Mouse (Mus musculus) limb, embryonic 10.5 days (tissue): ENCODE measurements at regions not wholly inside any gene's neighbourhood (a gene's known extent, or its start where the extent isn't known, plus 50 kb on each side); places are given as distances from the start of the nearest gene placed in this dataset.

Experiments
- DNase-seq: peaks from one replicate; pipeline ENCODE4 v3.0.0-alpha.2; 2017; ENCODE audit warnings: low spot score
- H3K27ac ChIP-seq: fragments of 300-500 bp; sonication (generic); 2 replicates; pipeline ENCODE4 v1.5.1; 2016; ENCODE audit warnings: mild to moderate bottlenecking
- H3K27me3 ChIP-seq: fragments of 300-500 bp; sonication (generic); 2 replicates; pipeline ENCODE4 v1.6.1; 2016; ENCODE audit warnings: low read depth, mild to moderate bottlenecking; ENCODE audit not compliant: poor library complexity, severe bottlenecking
- H3K36me3 ChIP-seq: fragments of 300-500 bp; sonication (generic); 2 replicates; pipeline ENCODE4 v1.6.1; 2016; ENCODE audit warnings: mild to moderate bottlenecking, moderate library complexity
- H3K4me1 ChIP-seq: fragments of 300-500 bp; sonication (generic); 2 replicates; pipeline ENCODE4 v1.6.1; 2016
- H3K4me3 ChIP-seq: fragments of 300-500 bp; sonication (generic); 2 replicates; pipeline ENCODE4 v1.5.1; 2016; ENCODE audit warnings: mild to moderate bottlenecking, moderate library complexity
- H3K9me3 ChIP-seq: fragments of 300-500 bp; sonication (generic); replicated peaks from 2 replicates; pipeline ENCODE4 v1.6.1; 2016; ENCODE audit warnings: mild to moderate bottlenecking
- WGBS: fragments of 180-500 bp; shearing (Covaris S2); methylation state at CpG from one replicate; pipeline ENCODE4 v1.1.7; 2016; 5-methylcytosine and 5-hydroxymethylcytosine counted together

- Histone ChIP-seq H3K4me3 (no peak overlapping the region), H3K27me3 (no peaks in the 10 kb centered on the region), H3K4me1 (no peaks in the 10 kb centered on the region), H3K27ac (no peak overlapping the region), H3K9me3 (no peaks in the 10 kb centered on the region), H3K36me3 (no peaks in the 10 kb centered on the region)
- DNase-seq: no peak
- 85% methylated on average over 6 of the region's 6 CpGs for WGBS
Observed at GRCm38 (mm10) chr4:7567687-7568393, 671.0 kb downstream of the Car8 start.

GRCm38 (mm10) chr4:7559867-7560832 is 678.7 kb downstream of the Car8 start:
- Histone ChIP-seq H3K4me1 (no peaks in the 10 kb centered on the region), H3K27me3 (no peaks in the 10 kb centered on the region), H3K4me3 (no peak overlapping the region), H3K27ac (no peak overlapping the region), H3K9me3 (no peaks in the 10 kb centered on the region), H3K36me3 (no peaks in the 10 kb centered on the region)
- DNase-seq: no peak
- 75% methylated on average over 7 of the region's 7 CpGs for WGBS

- WGBS: 86% methylated on average over 2 of the region's 2 CpGs
- no peak overlapping the region for H3K27ac ChIP-seq
Observed at GRCm38 (mm10) chr4:7558721-7559120, 680.1 kb downstream of the Car8 start.

GRCm38 (mm10) chr4:7534301-7534700 is 704.5 kb downstream of the Car8 start:
- Histone ChIP-seq H3K36me3 (no peaks in the 10 kb centered on the region), H3K4me3 (no peak overlapping the region), H3K27me3 (no peaks in the 10 kb centered on the region), H3K4me1 (no peaks in the 10 kb centered on the region), H3K27ac (no peak overlapping the region), H3K9me3 (no peaks in the 10 kb centered on the region)
- DNase-seq: no peak
- WGBS: 86% methylated on average over 4 of the region's 4 CpGs

More at GRCm38 (mm10) chr4:7558721-7559120, 680.1 kb downstream of the Car8 start:
- no peak for DNase-seq
- Histone ChIP-seq H3K4me1 (no peaks in the 10 kb centered on the region), H3K9me3 (no peaks in the 10 kb centered on the region), H3K27me3 (no peaks in the 10 kb centered on the region), H3K36me3 (no peaks in the 10 kb centered on the region), H3K4me3 (no peak overlapping the region)

- DNase-seq: no peak
- Histone ChIP-seq H3K9me3 (no peaks in the 10 kb centered on the region), H3K36me3 (no peaks in the 10 kb centered on the region), H3K27ac (no peak overlapping the region), H3K4me3 (no peak overlapping the region), H3K4me1 (no peaks in the 10 kb centered on the region), H3K27me3 (no peaks in the 10 kb centered on the region)
- WGBS: 89% methylated on average over 2 of the region's 2 CpGs
Observed at GRCm38 (mm10) chr4:7527718-7528117, 711.1 kb downstream of the Car8 start.

GRCm38 (mm10) chr4:7513081-7513480 is 725.8 kb downstream of the Car8 start:
- Histone ChIP-seq H3K36me3 (no peaks in the 10 kb centered on the region), H3K9me3 (no peaks in the 10 kb centered on the region), H3K27me3 (no peaks in the 10 kb centered on the region), H3K4me3 (no peak overlapping the region), H3K27ac (no peak overlapping the region), H3K4me1 (no peaks in the 10 kb centered on the region)
- WGBS: 89% methylated on average over 1 of the region's 1 CpGs
- DNase-seq: no peak

GRCm38 (mm10) chr4:7485552-7485951 is 753.3 kb downstream of the Car8 start:
- no peaks in the 10 kb centered on the region for H3K36me3 ChIP-seq

GRCm38 (mm10) chr4:7455130-7455529 is 783.7 kb downstream of the Car8 start:
- no peak overlapping the region for H3K27ac ChIP-seq

More at GRCm38 (mm10) chr4:7485552-7485951, 753.3 kb downstream of the Car8 start:
- no peaks in the 10 kb centered on the region for H3K9me3 ChIP-seq
- no peak overlapping the region for H3K4me3 ChIP-seq
- H3K4me1 ChIP-seq: no peaks in the 10 kb centered on the region
- H3K27me3 ChIP-seq: no peaks in the 10 kb centered on the region
- DNase-seq: no peak
- no peak overlapping the region for H3K27ac ChIP-seq

GRCm38 (mm10) chr4:7452678-7453077 is 786.2 kb downstream of the Car8 start:
- no peaks in the 10 kb centered on the region for H3K27me3 ChIP-seq
- H3K36me3 ChIP-seq: no peaks in the 10 kb centered on the region
- no peaks in the 10 kb centered on the region for H3K9me3 ChIP-seq
- H3K27ac ChIP-seq: no peak overlapping the region
- DNase-seq: no peak
- peaks cover 6% of the 10 kb centered on the region for H3K4me1 ChIP-seq
- 80% methylated on average over 3 of the region's 3 CpGs for WGBS
- no peak overlapping the region for H3K4me3 ChIP-seq

More at GRCm38 (mm10) chr4:7455130-7455529, 783.7 kb downstream of the Car8 start:
- WGBS: 11% methylated on average over 9 of the region's 9 CpGs
- no peak overlapping the region for H3K4me3 ChIP-seq
- no peaks in the 10 kb centered on the region for H3K36me3 ChIP-seq
- peak; percentile 31 for DNase-seq
- no peaks in the 10 kb centered on the region for H3K9me3 ChIP-seq
- no peaks in the 10 kb centered on the region for H3K27me3 ChIP-seq
- peaks cover 6% of the 10 kb centered on the region for H3K4me1 ChIP-seq

- H3K36me3 ChIP-seq: no peaks in the 10 kb centered on the region
- peaks cover 6% of the 10 kb centered on the region for H3K4me1 ChIP-seq
- no peaks in the 10 kb centered on the region for H3K27me3 ChIP-seq
- no peak overlapping the region for H3K27ac ChIP-seq
- H3K9me3 ChIP-seq: no peaks in the 10 kb centered on the region
- 76% methylated on average over 1 of the region's 1 CpGs for WGBS
- DNase-seq: no peak
- H3K4me3 ChIP-seq: no peak overlapping the region
Observed at GRCm38 (mm10) chr4:7450991-7451390, 787.9 kb downstream of the Car8 start.

- Histone ChIP-seq H3K4me1 (no peaks in the 10 kb centered on the region), H3K27ac (no peak overlapping the region)
- 95% methylated on average over 3 of the region's 3 CpGs for WGBS
Observed at GRCm38 (mm10) chr4:7429308-7429707, 809.5 kb downstream of the Car8 start.

GRCm38 (mm10) chr4:7424081-7424480 is 814.8 kb downstream of the Car8 start:
- H3K27me3 ChIP-seq: no peaks in the 10 kb centered on the region
- H3K4me3 ChIP-seq: no peak overlapping the region
- H3K36me3 ChIP-seq: no peaks in the 10 kb centered on the region
- no peak for DNase-seq
- H3K9me3 ChIP-seq: no peaks in the 10 kb centered on the region
- H3K4me1 ChIP-seq: no peaks in the 10 kb centered on the region
- no peak overlapping the region for H3K27ac ChIP-seq

More at GRCm38 (mm10) chr4:7429308-7429707, 809.5 kb downstream of the Car8 start:
- no peaks in the 10 kb centered on the region for H3K27me3 ChIP-seq
- no peaks in the 10 kb centered on the region for H3K9me3 ChIP-seq
- DNase-seq: no peak
- no peak overlapping the region for H3K4me3 ChIP-seq
- H3K36me3 ChIP-seq: no peaks in the 10 kb centered on the region

GRCm38 (mm10) chr4:7423204-7423603 is 815.6 kb downstream of the Car8 start:
- Histone ChIP-seq H3K27me3 (no peaks in the 10 kb centered on the region), H3K36me3 (no peaks in the 10 kb centered on the region), H3K9me3 (no peaks in the 10 kb centered on the region), H3K4me3 (no peak overlapping the region), H3K4me1 (no peaks in the 10 kb centered on the region), H3K27ac (no peak overlapping the region)
- DNase-seq: no peak
- 74% methylated on average over 4 of the region's 4 CpGs for WGBS
